Mouse (Mus musculus): Measurements from ENCODE around the gene Pex11a.

The Pex11a gene

DNA sequence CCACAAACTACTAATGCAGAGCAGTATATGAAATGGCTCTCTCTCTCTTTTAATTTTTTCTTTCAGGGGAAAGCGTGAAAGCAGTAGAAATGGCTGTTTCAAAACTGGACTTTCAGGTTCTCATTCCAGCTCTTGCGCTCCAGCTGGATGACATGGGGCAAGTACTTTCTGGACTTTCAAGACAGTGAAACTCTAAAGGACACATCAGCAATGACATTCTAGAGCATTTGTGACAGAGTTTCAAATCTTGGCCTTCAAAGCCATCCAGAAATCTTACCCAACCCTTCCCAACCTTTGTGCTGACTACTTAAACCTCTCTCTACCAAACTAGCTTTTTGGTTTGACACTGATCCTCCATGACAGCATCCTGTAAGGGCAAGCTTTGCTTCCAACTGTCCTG, 4.0 kb downstream of the Pex11a start:
- no peak for DNase-seq (ENCODE audit: low spot score)

- no peak for DNase-seq (ENCODE audit: low spot score)
Measured at GRCm38 (mm10) chr7:79736511-79736910, 6.4 kb downstream of the Pex11a start.

DNA sequence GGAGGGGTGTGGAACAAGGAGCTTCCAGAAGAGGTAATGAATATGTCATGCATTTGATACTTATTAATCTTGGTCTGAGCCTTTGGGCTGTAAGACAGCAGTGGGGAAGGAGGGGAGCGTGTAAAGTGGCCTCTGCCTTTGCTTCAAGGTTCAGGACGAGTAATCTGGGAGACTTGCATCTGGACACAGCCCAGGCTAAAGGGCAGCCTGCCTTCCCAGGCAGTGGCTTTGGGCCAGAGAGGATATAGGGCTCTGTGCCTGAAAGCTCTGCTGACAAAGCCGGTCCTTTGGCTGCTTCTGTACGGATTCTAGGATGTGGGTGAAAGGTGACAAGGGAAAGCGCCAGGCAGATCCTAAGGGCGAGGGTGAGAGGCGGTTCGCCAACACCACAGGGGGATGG, 8.4 kb downstream of the Pex11a start:
- DNase-seq (ENCODE audit: low spot score), result no peak

DNA sequence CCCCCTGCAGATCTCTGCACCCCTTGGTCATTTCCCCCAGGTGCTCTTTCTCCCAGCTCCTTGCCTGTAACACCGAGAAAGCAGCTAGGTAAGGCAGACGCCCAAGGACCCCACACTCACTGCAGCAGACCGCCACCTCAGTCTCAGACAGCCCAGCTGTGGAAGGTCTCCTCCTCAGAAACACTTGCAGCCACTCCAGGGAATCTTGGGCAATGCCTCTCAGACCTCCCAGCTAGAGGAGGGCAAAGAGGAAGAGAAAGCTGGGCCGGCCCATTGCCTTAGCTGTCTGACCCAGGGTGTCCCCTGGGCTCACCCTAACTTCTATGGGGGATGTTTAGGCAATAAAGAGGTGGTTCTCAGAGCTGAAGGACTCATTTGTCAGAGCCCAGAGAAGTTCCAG, 10.3 kb downstream of the Pex11a start, which contains the start of gene Plin1:
Gene Plin1 (minus strand): TSS at position 282 of the 400 bp plus-strand sequence.
- DNase-seq (ENCODE audit: low spot score), result no peak

DNA sequence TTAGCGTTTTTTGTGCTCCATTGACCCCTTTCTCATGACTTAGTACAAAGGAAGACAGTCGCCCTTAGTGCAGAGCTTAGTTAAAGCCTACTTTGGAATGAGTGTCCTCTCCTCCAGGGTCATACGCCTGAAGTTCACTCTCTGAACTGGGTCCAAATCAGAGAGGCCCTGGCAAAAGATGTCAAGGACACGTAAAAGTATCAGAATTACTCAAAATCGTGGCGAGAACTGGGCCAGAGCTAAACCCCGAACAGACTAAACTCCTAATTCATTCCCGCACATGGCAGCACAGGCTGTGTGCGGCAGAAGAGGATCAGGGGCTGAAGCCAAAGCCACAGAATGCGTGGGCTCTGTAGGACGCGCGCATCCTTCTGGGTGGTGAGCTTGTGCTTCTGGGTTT, 11.5 kb downstream of the Pex11a start:
- DNase-seq (ENCODE audit: low spot score), result no peak

DNA sequence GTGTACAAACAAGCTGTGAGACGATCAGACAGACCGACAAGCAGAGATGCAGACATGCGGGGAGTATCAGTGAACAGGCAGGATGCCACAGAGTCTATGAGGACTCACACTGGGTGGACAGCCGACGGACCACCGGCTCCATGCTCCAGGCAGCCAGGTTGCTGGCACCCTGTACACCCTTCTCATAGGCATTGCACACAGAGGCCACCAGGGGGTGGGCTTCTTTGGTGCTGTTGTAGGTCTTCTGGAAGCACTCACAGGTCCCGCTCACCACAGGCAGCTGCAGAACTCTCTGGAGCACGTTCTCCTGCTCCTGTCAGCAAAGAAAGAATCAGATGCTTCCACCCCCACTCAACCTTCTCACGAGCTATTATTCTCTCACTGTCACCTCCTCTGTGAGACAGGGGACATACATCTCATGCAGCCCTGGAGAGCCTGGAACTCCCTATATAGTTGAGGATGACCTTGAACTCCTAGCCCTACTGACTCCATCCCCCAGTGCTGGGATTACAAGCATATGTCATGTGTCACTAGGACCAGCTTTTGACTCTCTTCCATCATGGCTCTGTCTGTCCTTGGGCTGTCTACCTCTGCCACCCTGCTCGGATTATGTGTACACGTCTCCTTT, 13.1 kb downstream of the Pex11a start:
- DNase-seq (ENCODE audit: low spot score), result peak; percentile 39

- DNase-seq (ENCODE audit: low spot score), result peak; percentile 80
Measured at GRCm38 (mm10) chr7:79729169-79729568, 13.8 kb downstream of the Pex11a start.

- DNase-seq (ENCODE audit: low spot score), result peak; percentile 75
Measured at GRCm38 (mm10) chr7:79728219-79728618, 14.7 kb downstream of the Pex11a start.

- DNase-seq (ENCODE audit: low spot score), result peak; percentile 45
Measured at GRCm38 (mm10) chr7:79727091-79727490, 15.8 kb downstream of the Pex11a start.

DNA sequence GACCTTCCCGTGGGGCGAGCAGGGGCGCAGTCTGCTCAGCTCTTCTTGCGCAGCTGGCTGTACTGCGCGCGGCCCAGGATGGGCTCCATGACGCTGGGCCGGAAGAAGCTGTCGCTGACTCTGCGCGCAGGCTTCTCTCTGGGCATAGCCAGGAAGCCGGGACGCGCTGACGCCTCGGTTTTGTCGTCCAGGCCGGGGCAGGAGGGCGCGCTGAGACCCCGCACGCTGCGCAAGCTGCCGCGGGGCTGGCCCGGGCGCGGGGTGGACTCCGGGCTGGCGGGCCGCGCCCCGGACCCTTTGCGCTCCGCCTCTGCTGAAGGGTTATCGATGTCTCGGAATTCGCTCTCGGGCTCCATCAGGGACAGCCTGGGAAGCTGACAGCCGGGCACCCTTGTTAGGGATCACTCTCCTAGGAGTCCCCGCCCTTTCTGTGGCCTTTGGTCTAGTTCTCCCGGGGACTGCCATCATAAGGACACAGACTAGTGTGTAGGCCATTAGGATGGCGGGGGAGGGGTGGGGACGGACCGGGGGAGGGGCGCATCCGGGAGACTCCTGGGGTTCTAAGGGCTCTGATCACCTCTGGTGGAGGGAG, 21.4 kb downstream of the Pex11a start:
- DNase-seq (ENCODE audit: low spot score), result peak; percentile 38

DNA sequence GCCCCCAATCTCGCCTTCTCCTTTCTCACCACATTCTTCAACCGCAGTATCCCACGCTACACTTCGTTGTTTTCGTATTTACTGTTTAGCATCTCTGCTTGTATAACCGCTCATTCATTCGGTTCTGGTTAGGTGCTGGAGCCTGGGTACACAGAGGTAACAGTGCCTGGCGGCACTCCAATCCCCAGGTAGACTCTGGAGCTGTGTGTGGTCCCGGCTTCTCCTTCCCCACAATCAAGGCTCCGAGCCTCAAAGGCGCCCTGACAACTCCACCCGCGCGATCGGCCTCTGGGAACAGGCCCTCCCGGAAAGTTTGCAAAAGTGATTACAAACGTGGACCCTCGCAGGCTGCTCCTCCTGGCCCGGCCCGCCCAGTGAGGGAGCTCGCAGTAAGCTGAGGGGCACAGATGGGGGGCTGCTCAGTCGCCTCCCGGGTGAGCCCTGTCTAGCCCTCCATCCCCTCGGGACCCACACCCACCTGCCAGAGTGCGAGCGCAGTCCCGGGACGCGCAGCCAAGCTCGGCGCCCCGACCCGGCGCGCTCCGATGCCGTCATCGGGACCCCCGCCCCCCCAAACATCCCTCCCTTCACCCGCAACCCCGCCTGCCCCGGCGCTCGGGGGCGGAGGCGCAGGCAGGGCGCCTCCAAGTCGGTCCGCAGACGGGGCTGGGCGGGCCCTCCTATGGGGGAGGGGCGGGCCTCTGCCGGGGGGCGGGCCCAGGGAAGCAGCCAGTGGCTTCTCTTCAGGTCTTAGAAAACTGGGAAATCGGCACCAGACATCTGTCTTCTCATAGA, 27.5 kb downstream of the Pex11a start, which contains the start of gene Kif7:
Gene Kif7 (minus strand): TSS at position 534 of the 795 bp plus-strand sequence.
- DNase-seq (ENCODE audit: low spot score), result peak; percentile 85

DNA sequence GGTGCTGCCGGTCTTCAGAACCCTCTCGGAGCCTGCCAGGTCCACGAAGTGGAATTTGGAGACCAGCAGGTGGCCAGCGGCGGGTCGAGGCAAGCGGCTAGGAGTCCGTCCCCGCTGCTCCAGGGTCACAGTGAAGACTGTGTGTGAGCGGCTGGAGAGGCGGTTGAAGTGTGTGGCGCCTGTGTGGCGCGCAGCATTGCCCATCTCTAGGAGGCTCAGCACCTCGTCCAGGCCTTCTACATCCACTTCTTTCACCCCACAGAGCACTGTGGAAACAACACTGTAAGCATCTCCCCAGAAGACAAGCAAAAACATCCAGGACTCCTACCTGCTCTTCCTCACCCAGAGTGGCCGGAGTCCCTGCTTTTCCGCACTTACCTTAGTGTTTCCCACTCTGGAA, 32.1 kb downstream of the Pex11a start:
- no peak for DNase-seq (ENCODE audit: low spot score)

- no peak for DNase-seq (ENCODE audit: low spot score)
Measured at GRCm38 (mm10) chr7:79710130-79710607, 32.8 kb downstream of the Pex11a start.

- no peak for DNase-seq (ENCODE audit: low spot score)
Measured at GRCm38 (mm10) chr7:79705210-79705609, 37.7 kb downstream of the Pex11a start.

DNA sequence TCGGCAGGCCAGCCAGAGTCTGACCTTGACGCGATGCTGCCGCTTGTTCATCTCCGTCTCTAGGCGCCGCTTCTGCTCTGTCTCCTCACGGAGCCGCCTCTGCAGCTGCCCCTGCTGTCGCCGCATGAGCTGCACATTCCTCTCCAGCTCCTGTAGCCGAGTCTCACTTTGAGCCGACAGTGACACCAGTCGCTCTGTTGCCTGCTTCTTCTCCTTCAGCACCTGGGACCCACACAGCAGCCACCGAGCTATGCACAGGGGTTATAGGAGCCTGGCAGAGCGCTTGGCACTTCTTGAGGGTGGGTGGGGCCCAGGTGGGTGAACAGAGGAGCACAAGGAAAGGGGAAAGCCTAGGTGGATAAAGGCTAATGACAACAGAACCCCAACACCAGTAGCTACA, 40.2 kb downstream of the Pex11a start:
- DNase-seq (ENCODE audit: low spot score), result no peak

- no peak for DNase-seq (ENCODE audit: low spot score)
Measured at GRCm38 (mm10) chr7:79696495-79696894, 46.4 kb downstream of the Pex11a start.

Measured in MN1 (cell line).